Mouse (Mus musculus) neural tube, embryonic 14.5 days (tissue): ENCODE measurements around the gene Gm8297. TPM values are rescaled to one million over a fixed set of nuclear protein-coding genes. Genes with fewer than 3 reads are reported as not detected.
"Not testable (repeated sequence)": the region's sequence is repeated elsewhere in the genome, so short reads cannot be mapped to it uniquely, and the experiment has no call there.

ENCODE experiments used
- ATAC-seq: fragments of 200-750 bp; cut with Nextera tagmentation; 2 replicates; pipeline ENCODE4 v1.8.0; 2017; ENCODE audit warnings: low read depth, mild to moderate bottlenecking, moderate TSS enrichment, moderate library complexity
- H3K27ac ChIP-seq: fragments of 300-500 bp; sonication (generic); 2 replicates; pipeline ENCODE4 v1.5.1; 2014; ENCODE audit warnings: low read depth, mild to moderate bottlenecking, control low read depth, low read length, moderate library complexity, mixed read lengths
- H3K27me3 ChIP-seq: fragments of 300-500 bp; sonication (generic); 2 replicates; pipeline ENCODE4 v1.6.1; 2014; ENCODE audit warnings: low read length; ENCODE audit not compliant: control insufficient read depth, insufficient read depth
- H3K36me3 ChIP-seq: fragments of 300-500 bp; sonication (generic); 2 replicates; pipeline ENCODE4 v1.6.1; 2014; ENCODE audit warnings: low read length, mixed read lengths; ENCODE audit not compliant: control insufficient read depth, insufficient read depth
- H3K4me1 ChIP-seq: fragments of 300-500 bp; sonication (generic); 2 replicates; pipeline ENCODE4 v1.6.1; 2014; ENCODE audit warnings: low read length; ENCODE audit not compliant: control insufficient read depth, insufficient read depth
- H3K4me2 ChIP-seq: fragments of 300-500 bp; sonication (generic); 2 replicates; pipeline ENCODE4 v1.6.1; 2014; ENCODE audit warnings: mild to moderate bottlenecking, low read depth, low read length, control low read depth
- H3K4me3 ChIP-seq: fragments of 300-500 bp; sonication (generic); 2 replicates; pipeline ENCODE4 v1.5.1; 2014; ENCODE audit warnings: low read depth, low read length, control low read depth, mixed read lengths
- H3K9ac ChIP-seq: fragments of 300-500 bp; sonication (generic); replicated peaks from 2 replicates; pipeline ENCODE4 v1.6.1; 2014; ENCODE audit warnings: low read depth, mild to moderate bottlenecking, control low read depth, low read length, mixed read lengths
- H3K9me3 ChIP-seq: fragments of 300-500 bp; sonication (generic); 2 replicates; pipeline ENCODE4 v1.6.1; 2016; ENCODE audit warnings: low read length; ENCODE audit not compliant: control insufficient read depth
- WGBS: fragments of 180-500 bp; shearing (Covaris S2); extraction: QIAGEN DNeasy Blood & Tissue Kit; methylation state at CpG from one replicate; pipeline ENCODE4 v1.1.7; 2014; 5-methylcytosine and 5-hydroxymethylcytosine counted together
- polyA plus RNA-seq: library from polyadenylated mRNA; unstranded; fragments of >200 nt; fragmentation: Nextera tagmentation; extraction: Ambion mirVana; gene quantifications from 2 replicates; pipeline ENCODE4 v1.2.1, GENCODE M21; 2014

Gm8297 gene
- not detected in 2 replicates for polyA plus RNA-seq

- ATAC-seq, H3K27ac ChIP-seq, H3K9me3 ChIP-seq, H3K36me3 ChIP-seq, H3K4me1 ChIP-seq, H3K4me3 ChIP-seq, H3K4me2 ChIP-seq, H3K27me3 ChIP-seq, H3K9ac ChIP-seq: not testable (repeated sequence)
These were observed at the start of gene Gm8297 for GRCm38 (mm10) chr14:4983635-4984034. Gene Gm8297 (plus strand): TSS chr14:4983935.

GRCm38 (mm10) chr14:5015591-5015990, 31.9 kb downstream of the Gm8297 start, which contains the start of gene Gm3298:
Gene Gm3298 (plus strand): TSS chr14:5015891.
- H3K9me3 ChIP-seq, H3K4me2 ChIP-seq, ATAC-seq, H3K36me3 ChIP-seq, H3K9ac ChIP-seq, H3K4me3 ChIP-seq, H3K27me3 ChIP-seq, H3K4me1 ChIP-seq, H3K27ac ChIP-seq: not testable (repeated sequence)
- WGBS = no CpG with 5 or more reads among the region's 2 CpGs

Other genes with a start within 250 kb of the Gm8297 start
- gene Gm9602, start 207.6 kb upstream of the Gm8297 start, polyA plus RNA-seq = not detected in 2 replicates
- not detected in 2 replicates for gene Gm3269, start 145.8 kb upstream of the Gm8297 start, polyA plus RNA-seq
- gene Gm3264, start 128.4 kb upstream of the Gm8297 start, polyA plus RNA-seq = 2.9 and 4.3 TPM in 2 replicates
- not detected in 2 replicates for gene Gm3278, start 91.5 kb upstream of the Gm8297 start, polyA plus RNA-seq
- 1.2 TPM in 1 of 2 replicates, not detected in the other for gene Gm3298, start 32.0 kb downstream of the Gm8297 start, polyA plus RNA-seq
- not detected in 2 replicates for gene 4930555G01Rik, start 66.7 kb downstream of the Gm8297 start, polyA plus RNA-seq
- gene Gm8281, start 87.1 kb downstream of the Gm8297 start, polyA plus RNA-seq = 13.4 and 14.5 TPM in 2 replicates
- gene Gm8279, start 147.6 kb downstream of the Gm8297 start, polyA plus RNA-seq = not detected in 2 replicates
- gene Gm3317, start 180.6 kb downstream of the Gm8297 start, polyA plus RNA-seq = not detected in 2 replicates
- not detected in 2 replicates for gene Gm8271, start 201.9 kb downstream of the Gm8297 start, polyA plus RNA-seq